Mouse (Mus musculus): Measurements from ENCODE around the gene Man1c1. TPM values are rescaled to one million over a fixed set of nuclear protein-coding genes. Genes with fewer than 3 reads are reported as not detected.

Man1c1 gene
- polyA plus RNA-seq, 1 experiment from 2014 or later, result 6.3 TPM

DNA sequence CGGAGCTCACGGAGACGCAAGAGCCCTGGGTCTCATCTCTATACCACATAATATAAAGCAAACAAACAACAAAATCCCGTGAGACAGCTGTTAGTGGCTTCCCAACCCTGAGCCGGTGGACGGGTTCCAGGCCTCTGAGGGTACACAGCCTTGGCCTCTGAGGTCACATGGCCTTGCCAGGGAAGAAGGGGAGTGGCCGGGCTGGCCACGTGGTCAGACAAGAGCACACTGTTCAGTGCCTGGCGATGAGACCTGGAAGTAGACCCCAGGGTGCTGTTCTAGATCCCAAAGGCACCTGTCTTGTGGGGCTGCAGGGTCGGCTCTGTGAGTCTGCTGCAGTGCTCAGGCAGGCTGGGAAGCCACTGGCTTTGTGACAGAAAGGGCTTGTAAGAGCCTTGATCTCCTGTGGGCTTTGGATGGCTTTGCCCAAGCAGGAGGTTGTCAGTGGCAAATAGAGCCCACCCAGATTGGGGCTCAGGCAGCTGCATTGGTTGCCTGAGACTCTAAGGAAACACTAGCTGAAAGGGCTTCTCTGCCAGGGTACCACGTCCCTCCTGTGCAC, 116.4 kb downstream of the Man1c1 start:
- no peak for ATAC-seq (ENCODE audit: extremely low read depth, insufficient number of reproducible peaks, low FRiP score, low TSS enrichment)
- Histone ChIP-seq H3K4me1 (peaks cover 29% of the 10 kb centered on the region), H3K36me3 (peaks cover 11% of the 10 kb centered on the region), H3K4me2 (no peak overlapping the region), H3K27me3 (replicated peaks) (no peaks in the 10 kb centered on the region), H3K9me3 (no peaks in the 10 kb centered on the region), H3K4me3 (no peak overlapping the region), H3K27ac (replicated peaks) (no peak overlapping the region), H3K9ac (no peak overlapping the region)
- whole genome bisulfite sequencing, result 55% methylated on average over 11 of the region's 11 CpGs

DNA sequence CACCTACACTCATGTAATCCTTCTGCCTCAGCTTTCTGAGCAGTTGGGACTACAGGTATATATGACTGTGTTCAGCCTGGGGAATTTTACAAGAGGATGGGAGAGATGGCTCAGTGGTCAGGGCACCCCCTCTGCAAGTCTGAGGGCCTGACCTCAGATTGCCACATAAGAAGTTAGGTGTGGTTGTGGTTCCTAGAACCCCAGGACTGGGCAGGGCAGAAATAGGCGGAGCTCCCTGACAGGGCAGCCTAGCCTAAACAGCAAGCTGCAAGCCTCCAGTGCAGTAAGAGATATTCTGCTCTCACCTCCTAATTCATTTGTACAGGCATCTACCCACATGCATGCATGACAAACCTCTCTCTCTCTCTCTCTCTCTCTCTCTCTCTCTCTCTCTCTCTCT, 117.5 kb downstream of the Man1c1 start:
- no peak overlapping the region for H3K9ac ChIP-seq
- no peak for ATAC-seq (ENCODE audit: extremely low read depth, insufficient number of reproducible peaks, low FRiP score, low TSS enrichment)
- WGBS, result 82% methylated on average over 1 of the region's 1 CpGs
- peaks cover 11% of the 10 kb centered on the region for H3K36me3 ChIP-seq
- no peak overlapping the region for H3K27ac ChIP-seq (replicated peaks)
- H3K4me3 ChIP-seq, result no peak overlapping the region
- H3K4me1 ChIP-seq, result peaks cover 25% of the 10 kb centered on the region
- H3K4me2 ChIP-seq, result no peak overlapping the region
- no peaks in the 10 kb centered on the region for H3K9me3 ChIP-seq
- H3K27me3 ChIP-seq (replicated peaks), result no peaks in the 10 kb centered on the region

DNA sequence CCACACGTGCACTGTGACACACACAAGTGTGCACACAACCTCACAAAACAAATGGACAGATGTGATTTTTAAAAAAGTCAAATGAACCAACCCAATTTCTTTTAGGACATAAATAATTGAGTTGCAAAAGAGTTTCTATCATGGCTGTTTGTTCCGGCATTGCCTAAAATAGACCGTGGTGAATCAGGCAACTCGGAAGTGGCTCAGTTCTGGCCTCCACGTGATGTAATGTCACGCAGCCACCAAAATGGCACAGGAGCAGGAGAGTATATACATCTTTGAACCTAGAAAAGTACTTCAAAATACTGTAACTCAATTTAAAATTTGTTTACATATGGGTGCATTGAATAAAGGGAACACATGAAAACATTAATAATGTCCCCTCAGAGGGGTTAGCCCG, 118.0 kb downstream of the Man1c1 start:
- Histone ChIP-seq H3K36me3 (peaks cover 10% of the 10 kb centered on the region), H3K9me3 (no peaks in the 10 kb centered on the region), H3K27ac (replicated peaks) (no peak overlapping the region), H3K4me1 (peaks cover 24% of the 10 kb centered on the region), H3K4me3 (no peak overlapping the region), H3K9ac (no peak overlapping the region), H3K4me2 (no peak overlapping the region), H3K27me3 (replicated peaks) (no peaks in the 10 kb centered on the region)
- ATAC-seq (ENCODE audit: extremely low read depth, insufficient number of reproducible peaks, low FRiP score, low TSS enrichment), result no peak
- WGBS, result 72% methylated on average over 7 of the region's 7 CpGs

DNA sequence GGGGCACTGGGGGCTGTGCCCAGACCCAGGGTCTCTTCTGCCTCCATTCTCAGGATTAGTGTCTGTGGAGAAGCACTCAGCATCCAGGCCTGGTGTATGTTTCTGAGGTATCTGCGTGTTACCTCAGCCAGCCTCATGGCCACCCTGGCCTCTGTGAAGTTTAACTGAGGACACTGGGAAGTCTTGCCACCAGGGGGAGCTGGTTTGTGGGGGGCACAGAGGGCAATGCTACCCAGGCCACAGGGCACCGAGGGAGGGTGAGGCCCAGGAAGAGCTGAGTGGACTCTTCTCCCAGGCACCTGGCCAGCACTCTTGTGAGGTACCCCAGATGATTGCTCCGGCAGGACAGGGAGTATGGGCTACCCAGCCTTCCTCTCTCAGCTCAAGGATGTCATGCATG, 120.6 kb downstream of the Man1c1 start:
- Histone ChIP-seq H3K27me3 (replicated peaks) (no peaks in the 10 kb centered on the region), H3K36me3 (no peaks in the 10 kb centered on the region), H3K4me1 (peaks cover 45% of the 10 kb centered on the region), H3K4me3 (no peak overlapping the region), H3K9me3 (no peaks in the 10 kb centered on the region), H3K27ac (replicated peaks) (no peak overlapping the region), H3K4me2 (no peak overlapping the region), H3K9ac (no peak overlapping the region)
- no peak for ATAC-seq (ENCODE audit: extremely low read depth, insufficient number of reproducible peaks, low FRiP score, low TSS enrichment)
- WGBS, result 59% methylated on average over 3 of the region's 3 CpGs

DNA sequence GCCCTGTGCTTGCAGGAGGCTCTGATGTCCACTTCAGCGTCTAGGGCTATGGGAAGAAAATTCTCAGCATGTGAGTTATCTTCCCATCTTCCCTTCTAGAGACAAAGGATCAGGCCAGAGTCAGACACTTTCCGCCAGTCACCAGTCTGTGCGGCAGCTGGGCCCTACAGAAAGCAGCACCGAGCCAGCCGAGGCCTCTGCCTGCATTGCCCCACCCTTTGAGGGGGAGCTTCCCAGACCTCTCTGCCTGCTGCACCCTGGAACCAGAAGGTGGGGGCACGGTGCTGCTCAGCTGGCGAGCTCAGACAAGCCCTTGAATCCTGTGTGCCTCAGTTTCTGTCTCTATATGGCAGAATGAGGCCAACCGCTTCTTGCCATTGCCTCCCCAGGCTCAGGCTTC, 122.7 kb downstream of the Man1c1 start:
- peak overlapping the region; percentile 74; the same call in 1 of the 2 replicates for H3K9ac ChIP-seq
- no peak for ATAC-seq (ENCODE audit: extremely low read depth, insufficient number of reproducible peaks, low FRiP score, low TSS enrichment)

DNA sequence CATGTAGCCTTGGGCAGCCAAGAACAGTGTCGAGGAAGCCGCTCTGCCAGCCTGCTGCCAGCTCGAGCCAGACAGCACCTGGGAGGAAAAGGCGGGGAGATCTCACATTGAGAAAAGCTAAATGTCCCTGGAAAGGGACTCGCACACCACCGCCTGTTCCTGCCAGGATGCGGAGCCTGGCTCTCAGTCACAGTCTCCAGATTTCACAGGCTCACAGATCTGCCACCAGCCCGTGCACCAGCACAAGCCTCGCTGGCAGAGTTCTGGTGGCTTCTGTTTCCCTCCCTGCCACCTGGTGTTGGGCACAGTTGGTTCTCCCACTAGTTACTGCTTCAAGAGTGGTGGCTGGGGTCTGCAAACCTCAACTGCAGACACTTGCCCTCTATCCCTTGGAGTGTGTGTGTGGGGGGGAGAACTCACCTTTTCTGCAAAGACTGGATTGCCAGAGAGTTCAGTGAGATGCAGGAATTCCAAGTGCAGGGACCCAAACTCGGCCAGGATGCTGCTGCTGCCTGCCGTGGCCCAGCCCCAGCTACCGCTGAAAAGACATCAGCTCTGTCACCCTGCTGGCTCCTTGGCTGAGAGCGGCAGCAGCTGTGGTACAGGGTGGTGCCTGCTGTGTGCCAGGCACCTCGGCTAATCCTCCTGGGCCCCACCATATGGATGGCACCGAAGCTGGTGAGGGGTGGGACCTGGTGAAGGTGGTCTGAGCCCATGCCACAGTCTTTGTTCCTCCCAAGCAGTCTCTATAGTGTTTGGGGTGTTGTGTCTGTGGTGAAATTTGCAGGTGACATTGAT, 123.5 kb downstream of the Man1c1 start:
- no peaks in the 10 kb centered on the region for H3K27me3 ChIP-seq (replicated peaks)
- 78% methylated on average over 15 of the region's 15 CpGs for WGBS
- no peak for ATAC-seq (ENCODE audit: extremely low read depth, insufficient number of reproducible peaks, low FRiP score, low TSS enrichment)
- H3K27ac ChIP-seq (replicated peaks), result peak overlapping the region; percentile 89; the same call in 1 of the 2 replicates
- H3K9me3 ChIP-seq, result no peaks in the 10 kb centered on the region
- H3K4me1 ChIP-seq, result peaks cover 41% of the 10 kb centered on the region
- no peak overlapping the region for H3K4me3 ChIP-seq
- peak overlapping the region; percentile 74; the same call in 1 of the 2 replicates for H3K9ac ChIP-seq
- H3K36me3 ChIP-seq, result peaks cover 2% of the 10 kb centered on the region; the same call in 1 of the 2 replicates
- H3K4me2 ChIP-seq, result no peak overlapping the region

More for the DNA sequence above, 122.7 kb downstream of the Man1c1 start:
- H3K36me3 ChIP-seq, result no peaks in the 10 kb centered on the region
- H3K4me2 ChIP-seq, result no peak overlapping the region
- 58% methylated on average over 8 of the region's 8 CpGs for WGBS
- H3K9me3 ChIP-seq, result no peaks in the 10 kb centered on the region
- H3K4me3 ChIP-seq, result no peak overlapping the region
- H3K27me3 ChIP-seq (replicated peaks), result no peaks in the 10 kb centered on the region
- no peak overlapping the region for H3K27ac ChIP-seq (replicated peaks)
- H3K4me1 ChIP-seq, result peaks cover 44% of the 10 kb centered on the region

DNA sequence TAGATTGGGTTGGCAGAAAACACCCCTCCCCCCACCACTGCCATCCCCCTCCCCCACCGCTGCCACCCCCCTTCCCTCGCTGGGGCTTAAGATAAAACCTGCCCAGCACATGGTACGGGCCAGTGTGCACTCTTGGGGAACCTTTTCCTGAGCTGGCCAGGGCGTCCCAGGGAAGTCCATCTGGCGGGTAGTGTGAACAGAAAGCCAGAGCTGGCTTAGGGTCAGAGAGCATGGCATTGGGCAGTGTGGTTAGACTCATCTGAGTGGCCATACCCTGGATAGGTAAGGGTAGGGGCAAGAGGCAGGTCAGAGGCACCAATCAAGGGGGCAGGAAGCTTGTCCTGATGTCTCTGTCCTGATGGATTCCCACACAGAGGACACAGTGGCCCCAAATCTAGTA, 124.5 kb downstream of the Man1c1 start:
- ATAC-seq (ENCODE audit: extremely low read depth, insufficient number of reproducible peaks, low FRiP score, low TSS enrichment), result no peak
- Histone ChIP-seq H3K9me3 (no peaks in the 10 kb centered on the region), H3K4me1 (peaks cover 40% of the 10 kb centered on the region), H3K4me3 (peak overlapping the region; percentile 30), H3K4me2 (peak overlapping the region; percentile 65), H3K36me3 (peaks cover 11% of the 10 kb centered on the region), H3K9ac (peak overlapping the region; percentile 74), H3K27ac (replicated peaks) (peak overlapping the region; percentile 89), H3K27me3 (replicated peaks) (no peaks in the 10 kb centered on the region)
- WGBS, result 12% methylated on average over 5 of the region's 5 CpGs

DNA sequence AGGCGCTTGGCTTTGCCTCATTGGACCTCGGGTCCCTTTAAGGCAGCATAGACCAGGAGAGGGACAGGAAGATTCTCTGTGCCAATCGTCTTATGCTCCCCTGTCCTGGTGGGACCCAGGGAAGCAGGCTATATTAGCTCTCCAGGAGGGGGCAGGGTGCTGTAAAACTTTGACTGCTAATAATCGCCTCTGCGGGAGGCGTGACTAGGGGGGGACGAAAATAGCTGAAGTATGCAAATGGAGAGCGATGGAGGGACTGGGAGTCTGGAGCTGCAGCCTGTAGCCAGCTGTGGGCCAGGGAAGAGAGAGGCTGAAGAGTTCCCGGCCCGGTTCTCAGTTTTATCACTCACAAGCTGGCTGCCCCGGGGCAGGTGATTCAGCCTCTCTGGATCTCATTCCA, 124.9 kb downstream of the Man1c1 start:
- H3K4me1 ChIP-seq, result peaks cover 40% of the 10 kb centered on the region
- peak overlapping the region; percentile 89 for H3K27ac ChIP-seq (replicated peaks)
- peak; percentile 41; the same call in 1 of the 2 replicates for ATAC-seq (ENCODE audit: extremely low read depth, insufficient number of reproducible peaks, low FRiP score, low TSS enrichment)
- WGBS, result 4% methylated on average over 11 of the region's 11 CpGs
- no peaks in the 10 kb centered on the region for H3K27me3 ChIP-seq (replicated peaks)
- peak overlapping the region; percentile 65 for H3K4me2 ChIP-seq
- peak overlapping the region; percentile 74 for H3K9ac ChIP-seq
- H3K4me3 ChIP-seq, result peak overlapping the region; percentile 30
- H3K36me3 ChIP-seq, result peaks cover 15% of the 10 kb centered on the region
- no peaks in the 10 kb centered on the region for H3K9me3 ChIP-seq

DNA sequence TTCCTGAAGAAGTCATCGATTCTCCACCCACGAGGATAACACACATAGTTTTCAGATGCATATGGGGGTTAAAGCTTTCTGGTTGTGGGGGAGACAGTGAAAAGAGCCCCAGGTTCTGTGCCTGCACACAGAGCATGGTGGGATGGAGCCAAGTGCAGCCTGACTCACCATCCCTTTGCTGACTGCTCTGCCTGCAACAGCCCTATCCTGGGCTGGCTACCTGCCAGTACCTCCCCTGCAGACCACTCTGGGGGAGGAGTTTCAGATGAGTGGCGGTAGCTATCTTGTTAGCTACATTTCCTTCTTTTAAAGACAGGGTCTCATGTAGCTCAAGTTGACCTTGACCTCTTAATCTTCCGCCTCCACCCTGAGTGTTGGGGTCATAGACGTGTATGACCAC, 125.7 kb downstream of the Man1c1 start:
- Histone ChIP-seq H3K9me3 (no peaks in the 10 kb centered on the region), H3K27me3 (replicated peaks) (no peaks in the 10 kb centered on the region), H3K27ac (replicated peaks) (peak overlapping the region; percentile 89), H3K4me3 (peak overlapping the region; percentile 30; the same call in 1 of the 2 replicates), H3K36me3 (peaks cover 16% of the 10 kb centered on the region), H3K4me2 (peak overlapping the region; percentile 65), H3K4me1 (peaks cover 39% of the 10 kb centered on the region), H3K9ac (peak overlapping the region; percentile 74)
- WGBS, result 31% methylated on average over 5 of the region's 5 CpGs
- peak; percentile 32; the same call in 1 of the 2 replicates for ATAC-seq (ENCODE audit: extremely low read depth, insufficient number of reproducible peaks, low FRiP score, low TSS enrichment)

DNA sequence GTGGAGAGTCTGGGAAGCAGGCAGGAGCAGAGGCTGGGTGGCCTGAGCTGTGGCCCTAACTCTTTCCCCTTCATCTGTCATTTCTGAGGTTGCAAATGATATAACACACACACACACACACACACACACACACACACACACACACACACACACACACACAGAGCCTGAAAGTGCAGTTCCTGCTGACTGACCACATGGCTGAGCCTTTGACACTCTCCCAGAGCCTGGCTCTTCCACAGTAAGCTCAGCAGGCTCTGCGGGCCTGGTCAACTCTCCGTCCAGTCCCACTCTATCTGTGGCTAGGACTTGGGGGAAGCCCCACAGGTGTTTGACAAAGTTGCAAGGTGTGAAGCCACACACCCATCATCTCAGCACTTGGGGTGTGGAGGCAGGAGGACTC, 126.8 kb downstream of the Man1c1 start:
- Histone ChIP-seq H3K4me3 (no peak overlapping the region), H3K36me3 (peaks cover 23% of the 10 kb centered on the region), H3K9ac (no peak overlapping the region), H3K4me1 (peaks cover 36% of the 10 kb centered on the region), H3K27ac (replicated peaks) (no peak overlapping the region), H3K4me2 (no peak overlapping the region), H3K27me3 (replicated peaks) (no peaks in the 10 kb centered on the region), H3K9me3 (no peaks in the 10 kb centered on the region)
- WGBS, result 60% methylated on average over 2 of the region's 2 CpGs
- no peak for ATAC-seq (ENCODE audit: extremely low read depth, insufficient number of reproducible peaks, low FRiP score, low TSS enrichment)

DNA sequence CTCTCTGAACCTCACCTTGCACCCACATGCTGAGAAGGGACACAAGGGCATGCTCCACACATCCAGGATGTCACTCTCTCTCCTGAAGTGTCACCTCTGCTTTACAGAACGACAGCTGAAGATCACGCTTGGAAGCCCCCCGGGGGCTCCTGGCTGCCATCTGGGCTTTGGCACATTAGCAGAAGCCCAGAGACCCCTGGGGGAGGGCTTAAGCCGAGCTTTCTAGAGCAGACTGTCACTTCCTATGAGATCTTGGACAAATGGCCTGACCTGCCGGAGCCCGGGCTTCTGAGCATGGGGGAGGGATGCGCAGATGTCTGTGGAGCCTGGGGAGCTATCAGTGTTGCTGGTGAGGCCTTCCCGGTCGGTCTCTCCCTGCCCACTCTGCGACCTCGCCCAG, 128.6 kb downstream of the Man1c1 start:
- Histone ChIP-seq H3K36me3 (peaks cover 23% of the 10 kb centered on the region), H3K27me3 (replicated peaks) (no peaks in the 10 kb centered on the region), H3K9ac (no peak overlapping the region), H3K4me2 (no peak overlapping the region), H3K4me1 (peaks cover 27% of the 10 kb centered on the region), H3K9me3 (no peaks in the 10 kb centered on the region), H3K4me3 (no peak overlapping the region), H3K27ac (replicated peaks) (no peak overlapping the region)
- 41% methylated on average over 11 of the region's 11 CpGs for WGBS
- no peak for ATAC-seq (ENCODE audit: extremely low read depth, insufficient number of reproducible peaks, low FRiP score, low TSS enrichment)
